Mouse (Mus musculus) MEL (cell line): ENCODE measurements around the gene Samd8.

Experiments used
- CTCF ChIP-seq, 3 experiments: IDR thresholded peaks in 2 of 3; conservative IDR thresholded peaks in 1 of 3; 2 replicates each; pipeline ENCODE4 v1.5.1; 2011 to 2012; ENCODE audit warnings: low read length in 3 of 3, low read depth in 2 of 3, mild to moderate bottlenecking in 2 of 3, improper control_type of control experiment in 1 of 3, inconsistent platforms in 1 of 3, mixed read lengths in 1 of 3, moderate library complexity in 1 of 3; ENCODE audit not compliant: control insufficient read depth in 1 of 3, insufficient read depth in 1 of 3, poor library complexity in 1 of 3, severe bottlenecking in 1 of 3
- E2F4 ChIP-seq: IDR thresholded peaks from 2 replicates; pipeline ENCODE4 v1.6.1; 2011; ENCODE audit warnings: low read depth, low read length, improper control_type of control experiment, borderline replicate concordance
- EP300 ChIP-seq, 2 experiments: IDR thresholded peaks; 2 replicates each; pipeline ENCODE4 v1.6.1; 2011; ENCODE audit warnings: improper control_type of control experiment in 2 of 2, low read length in 2 of 2, low read depth in 1 of 2, mild to moderate bottlenecking in 1 of 2
- GATA1 ChIP-seq: IDR thresholded peaks from 2 replicates; pipeline ENCODE4 v1.6.1; 2011; ENCODE audit warnings: low read depth, low read length, improper control_type of control experiment
- MAFK ChIP-seq: IDR thresholded peaks from 2 replicates; pipeline ENCODE4 v1.6.1; 2011; ENCODE audit warnings: low read depth, mild to moderate bottlenecking, low read length, improper control_type of control experiment, borderline replicate concordance
- MYC ChIP-seq: IDR thresholded peaks from 2 replicates; pipeline ENCODE4 v1.6.1; 2011; ENCODE audit warnings: low read depth, mild to moderate bottlenecking, low read length, improper control_type of control experiment, moderate library complexity
- NELFE ChIP-seq: IDR thresholded peaks from 2 replicates; pipeline ENCODE4 v1.6.1; 2011; ENCODE audit warnings: low read depth, low read length, improper control_type of control experiment
- NRF1 ChIP-seq: IDR thresholded peaks from 2 replicates; pipeline ENCODE4 v1.6.1; 2014; ENCODE audit warnings: low read depth, mild to moderate bottlenecking, inconsistent platforms, low read length, improper control_type of control experiment, moderate library complexity; ENCODE audit not compliant: poor library complexity, insufficient read depth, severe bottlenecking
- POLR2A ChIP-seq, 2 experiments: IDR thresholded peaks; 2 replicates each; pipeline ENCODE4 v1.6.1; 2011 to 2012; ENCODE audit warnings: low read length in 2 of 2, mild to moderate bottlenecking in 2 of 2, control low read depth in 1 of 2, improper control_type of control experiment in 1 of 2, low read depth in 1 of 2, moderate library complexity in 1 of 2; ENCODE audit not compliant: control insufficient read depth in 1 of 2, insufficient read depth in 1 of 2, poor library complexity in 1 of 2
- POLR2AphosphoS5 ChIP-seq: IDR thresholded peaks from 2 replicates; pipeline ENCODE4 v1.6.1; 2012; ENCODE audit warnings: low read depth, borderline replicate concordance, mild to moderate bottlenecking, inconsistent platforms, low read length, moderate library complexity, mixed read lengths
- RCOR1 ChIP-seq: IDR thresholded peaks from 2 replicates; pipeline ENCODE4 v1.6.1; 2012; ENCODE audit warnings: low read depth, mild to moderate bottlenecking, inconsistent platforms, low read length, improper control_type of control experiment
- ZC3H11A ChIP-seq: IDR thresholded peaks from 2 replicates; pipeline ENCODE4 v1.6.1; 2012; ENCODE audit warnings: low read depth, mild to moderate bottlenecking, inconsistent platforms, low read length, improper control_type of control experiment
- ZMIZ1 ChIP-seq: IDR thresholded peaks from 2 replicates; pipeline ENCODE4 v1.6.1; 2012; ENCODE audit warnings: low read depth, mild to moderate bottlenecking, inconsistent platforms, low read length, improper control_type of control experiment, moderate library complexity
- ZNF384 ChIP-seq: IDR thresholded peaks from 2 replicates; pipeline ENCODE4 v1.6.1; 2012; ENCODE audit warnings: low read depth, mild to moderate bottlenecking, inconsistent platforms, low read length, improper control_type of control experiment

- TF ChIP-seq ZNF384 = no peak
- no peak for TF ChIP-seq POLR2A (IDR thresholded peaks at IDR 0.05; ENCODE audit: control insufficient read depth in 1 of 2, insufficient read depth in 1 of 2, low read depth in 1 of 2, low read length in 2 of 2, poor library complexity in 1 of 2)
- no peak for TF ChIP-seq MYC
- TF ChIP-seq ZMIZ1 = no peak
- TF ChIP-seq NRF1 = no peak
- no peak for TF ChIP-seq MAFK
- TF ChIP-seq EP300 (IDR thresholded peaks at IDR 0.05; ENCODE audit: low read depth in 1 of 2, low read length in 2 of 2) = no peak
- no peak for TF ChIP-seq CTCF (IDR thresholded peaks at IDR 0.05 in 2 of 3, conservative IDR thresholded peaks at IDR 0.05 in 1 of 3; ENCODE audit: control insufficient read depth in 1 of 3, insufficient read depth in 1 of 3, low read depth in 2 of 3, low read length in 3 of 3, poor library complexity in 1 of 3, severe bottlenecking in 1 of 3)
- no peak for TF ChIP-seq ZC3H11A
- no peak for TF ChIP-seq POLR2AphosphoS5
- no peak for TF ChIP-seq RCOR1
- TF ChIP-seq E2F4 = no peak
- TF ChIP-seq GATA1 = no peak
- no peak for TF ChIP-seq NELFE
Observed at GRCm38 (mm10) chr14:21722021-21722698, 28.2 kb upstream of the Samd8 start.
